9 mouse cellular contexts compared by ENCODE assay signal in genomic region chr2:156686754-156687153, GRCm38 (mm10).
"Had no signal": no experiment of that assay in that cellular context is flagged by ENCODE, and none has a peak within 500 bp of the region (broad histone marks: within the 10 kb centered on the region; RNA-seq: fewer than 3 reads in every experiment).

No protein-coding gene starts in this region.

- DNase-seq: kidney, adult 2 months; kidney, postnatal 10 days; kidney, postnatal 4 days; liver, embryonic 13.5 days; lung, adult 2 months; lung, postnatal 14 days; right cerebral cortex, postnatal 25 days; spleen, adult 18-20 months; thymus, postnatal 25 days had no signal
